Mouse (Mus musculus) adrenal gland, adult 8-10 months (tissue): Measurements from ENCODE around the gene Rnf26. TPM values are rescaled to one million over a fixed set of nuclear protein-coding genes. Genes with fewer than 3 reads are reported as not detected.

Source experiments
- DNase-seq: peaks from one replicate; pipeline ENCODE4 v3.0.0; 2022
- total RNA-seq, 4 experiments: library from RNA; stranded (reverse); gene quantifications; 2 replicates each; pipeline ENCODE4 v1.2.4; 2022

Rnf26 gene
- total RNA-seq, result 10 to 100 TPM; 29.8 to 36.7 (median 31.5) TPM

GRCm38 (mm10) chr9:44113105-44113789 is at the start of gene Rnf26, which contains the start of gene Gm49380:
TSS of gene Rnf26 (minus strand) at chr9:44113517.
TSS of gene Gm49380 (minus strand) at chr9:44113500.
- DNase-seq, result peak; percentile 96

- no peak for DNase-seq
Observed at GRCm38 (mm10) chr9:44159886-44160285, 46.6 kb upstream of the Rnf26 start.

- DNase-seq, result no peak
Observed at GRCm38 (mm10) chr9:44147290-44147689, 34.0 kb upstream of the Rnf26 start.

- no peak for DNase-seq
Observed at GRCm38 (mm10) chr9:44144718-44145060, 31.4 kb upstream of the Rnf26 start.

- no peak for DNase-seq
Observed at GRCm38 (mm10) chr9:44144023-44144717, 30.9 kb upstream of the Rnf26 start.

GRCm38 (mm10) chr9:44143421-44143820 is 30.1 kb upstream of the Rnf26 start:
- DNase-seq, result no peak

- DNase-seq, result no peak
Observed at GRCm38 (mm10) chr9:44141951-44142350, 28.6 kb upstream of the Rnf26 start.

- DNase-seq, result no peak
Observed at GRCm38 (mm10) chr9:44137846-44138245, 24.5 kb upstream of the Rnf26 start.

GRCm38 (mm10) chr9:44135731-44136411 is 22.6 kb upstream of the Rnf26 start:
- DNase-seq, result no peak

- DNase-seq, result peak; percentile 51
Observed at GRCm38 (mm10) chr9:44134851-44135730, 21.8 kb upstream of the Rnf26 start.

GRCm38 (mm10) chr9:44134101-44134850 is 21.0 kb upstream of the Rnf26 start, which contains the start of gene Mcam:
TSS of gene Mcam (plus strand) at chr9:44134469.
- peak; percentile 63 for DNase-seq

GRCm38 (mm10) chr9:44133287-44133686 is 20.0 kb upstream of the Rnf26 start:
- DNase-seq, result no peak

GRCm38 (mm10) chr9:44132200-44132599 is 18.9 kb upstream of the Rnf26 start:
- no peak for DNase-seq

GRCm38 (mm10) chr9:44131276-44131590 is 17.9 kb upstream of the Rnf26 start:
- no peak for DNase-seq

GRCm38 (mm10) chr9:44130581-44131275 is 17.4 kb upstream of the Rnf26 start:
- DNase-seq, result no peak

- peak; percentile 74 for DNase-seq
Observed at GRCm38 (mm10) chr9:44130034-44130433, 16.7 kb upstream of the Rnf26 start.

- DNase-seq, result no peak
Observed at GRCm38 (mm10) chr9:44129633-44130032, 16.3 kb upstream of the Rnf26 start.

- DNase-seq, result no peak
Observed at GRCm38 (mm10) chr9:44127351-44127801, 14.1 kb upstream of the Rnf26 start.

GRCm38 (mm10) chr9:44126746-44127145 is 13.4 kb upstream of the Rnf26 start:
- DNase-seq, result no peak

- peak; percentile 75 for DNase-seq
Observed at GRCm38 (mm10) chr9:44125546-44126428, 12.5 kb upstream of the Rnf26 start.
